Mouse (Mus musculus) ES-E14 (cell line): ENCODE data around the gene Gm49395.

Experiments used
- CHD2 ChIP-seq: IDR thresholded peaks from 2 replicates; pipeline ENCODE4 v1.6.1; 2014; ENCODE audit warnings: mild to moderate bottlenecking, low read depth, low read length, inconsistent platforms
- MAFK ChIP-seq: IDR thresholded peaks from 2 replicates; pipeline ENCODE4 v1.6.1; 2014; ENCODE audit warnings: mild to moderate bottlenecking, low read depth, low read length, inconsistent platforms; ENCODE audit not compliant: insufficient read depth
- ZC3H11A ChIP-seq: IDR thresholded peaks from 2 replicates; pipeline ENCODE4 v1.6.1; 2012; ENCODE audit warnings: low read depth, mild to moderate bottlenecking, inconsistent platforms, low read length, borderline replicate concordance

GRCm38 (mm10) chr13:115136761-115137160 lies 35.0 kb upstream of the Gm49395 start:
- TF ChIP-seq ZC3H11A, result no peak
- no peak for TF ChIP-seq MAFK
- no peak for TF ChIP-seq CHD2
